Mouse (Mus musculus): ENCODE measurements around the gene Accsl.

The Accsl gene

GRCm38 (mm10) chr2:93809931-93810330 is 59.0 kb downstream of the Accsl start:
- WGBS = 8% methylated on average over 2 of the region's 2 CpGs

- whole genome bisulfite sequencing = 71% methylated on average over 5 of the region's 5 CpGs
These were observed 60.9 kb downstream of the Accsl start for GRCm38 (mm10) chr2:93808071-93808470.

GRCm38 (mm10) chr2:93807440-93807839 is 61.5 kb downstream of the Accsl start:
- WGBS = 72% methylated on average over 8 of the region's 8 CpGs

- 92% methylated on average over 6 of the region's 6 CpGs for WGBS
These were observed 62.3 kb downstream of the Accsl start for GRCm38 (mm10) chr2:93806487-93807201.

- 85% methylated on average over 4 of the region's 4 CpGs for WGBS
These were observed 63.4 kb downstream of the Accsl start for GRCm38 (mm10) chr2:93805523-93805922.
